23 mouse cellular contexts compared by ENCODE assay signal in genomic region chr1:128337708-128338320, GRCm38 (mm10). TPM values are rescaled to one million over a fixed set of nuclear protein-coding genes. Genes with fewer than 3 reads are reported as not detected.
DNase-seq lines count a peak whose midpoint lies in the region; ATAC-seq and TF ChIP-seq lines count a peak whose summit lies in the region.
"Had no signal": no experiment of that assay in that cellular context is flagged by ENCODE, and none has a peak within 500 bp of the region (broad histone marks: within the 10 kb centered on the region; RNA-seq: fewer than 3 reads in every experiment).

No protein-coding gene starts in this region.

- no peak overlapping the region for H3K27ac ChIP-seq in CH12.LX (ENCODE audit: insufficient read depth, low read depth)
- H3K27ac ChIP-seq in intestine, embryonic 15.5 days, result no peak overlapping the region
- no peak overlapping the region for H3K27ac ChIP-seq in intestine, embryonic 16.5 days (ENCODE audit: low read length)
- H3K27ac ChIP-seq in intestine, postnatal 0 days (ENCODE audit: low read depth, low read length), result no peak overlapping the region
- no peak overlapping the region for H3K27ac ChIP-seq in thymus, adult 2 months (ENCODE audit: control insufficient read depth, insufficient read depth, low read length)
- H3K27ac ChIP-seq in forebrain, embryonic 10.5 days, result no peak overlapping the region

- no peak overlapping the region for H3K4me2 ChIP-seq in CH12.LX (ENCODE audit: insufficient read depth, low read depth, poor library complexity, severe bottlenecking)
- H3K4me2 ChIP-seq in intestine, embryonic 15.5 days (replicated peaks), result no peak overlapping the region
- no peak overlapping the region for H3K4me2 ChIP-seq in intestine, embryonic 16.5 days (ENCODE audit: low read depth, low read length)
- H3K4me2 ChIP-seq in intestine, postnatal 0 days (replicated peaks; ENCODE audit: low read depth), result no peak overlapping the region

- DNase-seq in CH12.LX (ENCODE audit: extremely low read depth), result no peak
- DNase-seq in frontal cortex, postnatal 36 days (ENCODE audit: low spot score in 2 of 2), result no peak
- no peak for DNase-seq in thymus, adult 2 months
- no peak for DNase-seq in forebrain, embryonic 10.5 days (ENCODE audit: extremely low spot score, low spot score)
- DNase-seq in right cerebral cortex, adult 2 months (ENCODE audit: low spot score in 2 of 2), result no peak
- DNase-seq: adrenal gland, adult 2 months; adrenal gland, adult 8-10 months; adrenal gland, postnatal 10 days; adrenal gland, postnatal 14 days; adrenal gland, postnatal 25 days; adrenal gland, postnatal 36 days; B cell, adult 2 months; cerebellum, adult 11 months; cerebellum, adult 11-12 months; cerebellum, adult 18-20 months had no signal

- H3K79me2 ChIP-seq in CH12.LX (replicated peaks; ENCODE audit: control insufficient read depth, extremely low read depth, insufficient read depth, poor library complexity, severe bottlenecking), result peaks cover 4% of the 10 kb centered on the region; the same call in 1 of the 2 replicates

- TF ChIP-seq POLR2A in CH12.LX (IDR thresholded peaks at IDR 0.05; ENCODE audit: low read depth, low read length), result 0 out of 2 replicates have a peak, but pooled peaks have one; percentile 21
- no peak for TF ChIP-seq POLR2A in thymus, adult 2 months (IDR thresholded peaks at IDR 0.05; ENCODE audit: control insufficient read depth, extremely low read depth, insufficient read depth, low read length, poor library complexity)

- H3K9ac ChIP-seq in CH12.LX (ENCODE audit: insufficient read depth, low read depth), result no peak overlapping the region
- no peak overlapping the region for H3K9ac ChIP-seq in intestine, embryonic 15.5 days
- no peak overlapping the region for H3K9ac ChIP-seq in intestine, embryonic 16.5 days (ENCODE audit: low read depth, low read length)
- no peak overlapping the region for H3K9ac ChIP-seq in intestine, postnatal 0 days (ENCODE audit: low read depth, low read length)

- no peaks in the 10 kb centered on the region for H3K27me3 ChIP-seq in CH12.LX (replicated peaks)
- no peaks in the 10 kb centered on the region for H3K27me3 ChIP-seq in intestine, embryonic 15.5 days (replicated peaks)
- H3K27me3 ChIP-seq in intestine, embryonic 16.5 days (replicated peaks; ENCODE audit: control insufficient read depth, insufficient read depth, low read length), result no peaks in the 10 kb centered on the region
- H3K27me3 ChIP-seq in intestine, postnatal 0 days (replicated peaks; ENCODE audit: control insufficient read depth, insufficient read depth, low read length), result no peaks in the 10 kb centered on the region
- no peaks in the 10 kb centered on the region for H3K27me3 ChIP-seq in thymus, adult 2 months (ENCODE audit: control insufficient read depth, insufficient read depth, low read length)
- no peaks in the 10 kb centered on the region for H3K27me3 ChIP-seq in forebrain, embryonic 10.5 days (ENCODE audit: poor library complexity, severe bottlenecking)
- H3K27me3 ChIP-seq: Patski had no signal

- 71% methylated on average over 13 of the region's 13 CpGs for WGBS in intestine, embryonic 15.5 days
- WGBS in intestine, embryonic 16.5 days, result 71% methylated on average over 13 of the region's 13 CpGs
- WGBS in intestine, postnatal 0 days, result 46% methylated on average over 13 of the region's 13 CpGs
- WGBS in thymus, adult 2 months, result 96% methylated on average over 13 of the region's 13 CpGs
- 95% methylated on average over 13 of the region's 13 CpGs for WGBS in forebrain, embryonic 10.5 days

- ATAC-seq in intestine, embryonic 15.5 days, result peak; percentile 86
- peak; percentile 92 for ATAC-seq in intestine, embryonic 16.5 days
- peak; percentile 83 for ATAC-seq in intestine, postnatal 0 days
- ATAC-seq: activated CD4-positive, CD25-positive, alpha-beta regulatory T cell, adult 4 months; CD4-positive, CD25-positive, alpha-beta regulatory T cell, adult 4 months; Patski had no signal

- no peak for TF ChIP-seq CTCF in CH12.LX (conservative IDR thresholded peaks at IDR 0.05 in 1 of 2, IDR thresholded peaks at IDR 0.05 in 1 of 2; ENCODE audit: low read depth in 2 of 2, low read length in 2 of 2)
- TF ChIP-seq CTCF in intestine, postnatal 0 days (IDR thresholded peaks at IDR 0.05; ENCODE audit: low read depth), result no peak
- TF ChIP-seq CTCF in thymus, adult 2 months (IDR thresholded peaks at IDR 0.05; ENCODE audit: borderline replicate concordance, control insufficient read depth, extremely low read depth, insufficient read depth, low read length, poor library complexity), result no peak

- no peaks in the 10 kb centered on the region for H3K9me3 ChIP-seq in CH12.LX (replicated peaks; ENCODE audit: low read length)
- H3K9me3 ChIP-seq in intestine, embryonic 15.5 days, result no peaks in the 10 kb centered on the region
- no peaks in the 10 kb centered on the region for H3K9me3 ChIP-seq in intestine, embryonic 16.5 days (ENCODE audit: control insufficient read depth, low read length)
- H3K9me3 ChIP-seq in intestine, postnatal 0 days (ENCODE audit: control insufficient read depth), result no peaks in the 10 kb centered on the region
- H3K9me3 ChIP-seq in forebrain, embryonic 10.5 days, result no peaks in the 10 kb centered on the region
- H3K9me3 ChIP-seq: G1E had no signal

- H3K4me3 ChIP-seq in CH12.LX (replicated peaks in 1 of 3; ENCODE audit: low read depth in 2 of 3, low read length in 2 of 3, poor library complexity in 1 of 3), result no peak overlapping the region
- H3K4me3 ChIP-seq in intestine, embryonic 15.5 days (replicated peaks), result no peak overlapping the region
- no peak overlapping the region for H3K4me3 ChIP-seq in intestine, embryonic 16.5 days (ENCODE audit: low read length)
- H3K4me3 ChIP-seq in intestine, postnatal 0 days (ENCODE audit: low read depth, low read length), result no peak overlapping the region
- H3K4me3 ChIP-seq in thymus, adult 2 months (ENCODE audit: control insufficient read depth, insufficient read depth, low read length), result no peak overlapping the region
- no peak overlapping the region for H3K4me3 ChIP-seq in forebrain, embryonic 10.5 days

- no peak for TF ChIP-seq EP300 in CH12.LX (IDR thresholded peaks at IDR 0.05; ENCODE audit: low read length)

- no peak for TF ChIP-seq RAD21 in CH12.LX (IDR thresholded peaks at IDR 0.05; ENCODE audit: low read depth, low read length)

- H3K4me1 ChIP-seq in CH12.LX (ENCODE audit: control insufficient read depth in 1 of 2, insufficient read depth in 2 of 2), result no peaks in the 10 kb centered on the region
- no peaks in the 10 kb centered on the region for H3K4me1 ChIP-seq in intestine, embryonic 15.5 days (replicated peaks)
- H3K4me1 ChIP-seq in intestine, embryonic 16.5 days (ENCODE audit: control insufficient read depth, insufficient read depth, low read length), result no peaks in the 10 kb centered on the region
- H3K4me1 ChIP-seq in intestine, postnatal 0 days (replicated peaks; ENCODE audit: control insufficient read depth, insufficient read depth, low read length), result no peaks in the 10 kb centered on the region
- H3K4me1 ChIP-seq in thymus, adult 2 months (replicated peaks; ENCODE audit: control insufficient read depth, insufficient read depth, low read length), result no peaks in the 10 kb centered on the region
- no peaks in the 10 kb centered on the region for H3K4me1 ChIP-seq in forebrain, embryonic 10.5 days

- in situ Hi-C loops in CH12.LX (cut with MboI; ENCODE audit: low pct_ligation_motif_present, low pct_unique_long_range_greater_than_20kb, low sequenced_read_pairs), result loop anchor here (10.0 kb wide), 1 partner anchor 63 kb away; no protein-coding TSS in a partner anchor

- H3K36me3 ChIP-seq in CH12.LX (replicated peaks in 1 of 2; ENCODE audit: control insufficient read depth in 1 of 2, insufficient read depth in 1 of 2, low read length in 1 of 2), result peaks cover 76 to 90% of the 10 kb centered on the region in 2 experiments
- H3K36me3 ChIP-seq in intestine, embryonic 15.5 days, result peaks cover 32% of the 10 kb centered on the region
- H3K36me3 ChIP-seq in intestine, embryonic 16.5 days (ENCODE audit: control insufficient read depth, insufficient read depth, low read length), result peaks cover 26% of the 10 kb centered on the region
- peaks cover 77% of the 10 kb centered on the region for H3K36me3 ChIP-seq in intestine, postnatal 0 days (ENCODE audit: control insufficient read depth, insufficient read depth)
- H3K36me3 ChIP-seq in thymus, adult 2 months (ENCODE audit: control insufficient read depth, insufficient read depth, low read length), result peaks cover 83% of the 10 kb centered on the region
- peaks cover 96% of the 10 kb centered on the region for H3K36me3 ChIP-seq in forebrain, embryonic 10.5 days (replicated peaks)

- dilution Hi-C loops in CH12.LX (cut with MboI; ENCODE audit: extremely low pct_ligation_motif_present, extremely low pct_unique_long_range_greater_than_20kb, low sequenced_read_pairs), result no loop called here

TF ChIP-seq in CH12.LX, 34 proteins besides CTCF, POLR2A, EP300 and RAD21 (continues in another document):
- TF ChIP-seq MAFK (IDR thresholded peaks at IDR 0.05; ENCODE audit: insufficient replicate concordance, low read length) (no peak), MYC (IDR thresholded peaks at IDR 0.05; ENCODE audit: low read depth, low read length) (no peak), NELFE (IDR thresholded peaks at IDR 0.05; ENCODE audit: low read depth, low read length) (no peak), ZMIZ1 (IDR thresholded peaks at IDR 0.05; ENCODE audit: low read depth, low read length) (no peak), KAT2A (IDR thresholded peaks at IDR 0.05; ENCODE audit: insufficient replicate concordance, low read length) (no peak), HCFC1 (IDR thresholded peaks at IDR 0.05; ENCODE audit: low read depth, low read length) (no peak)

RNA-seq across cellular contexts. Expression of gene Lct, which starts 9.7 kb away (rescaled TPM):
- 0.04 and 0.08 TPM in 2 replicates for total RNA-seq in CH12.LX (2012; rRNA removed)
- 0.07 and 0.19 TPM in 2 replicates for total RNA-seq in CH12.LX (2014; rRNA removed)
- polyA plus RNA-seq in CH12.LX (2012; ENCODE audit: insufficient read length, low read depth), result 0.11 and 0.14 TPM in 2 replicates
- polyA plus RNA-seq in intestine, embryonic 15.5 days (2015; fragmentation: Nextera tagmentation; extraction: Ambion mirVana), result 19.6 and 25.1 TPM in 2 replicates
- 45.3 and 80.2 TPM in 2 replicates for polyA plus RNA-seq in intestine, embryonic 16.5 days (2015; fragmentation: Nextera tagmentation; extraction: Ambion mirVana)
- 119 and 136 TPM in 2 replicates for polyA plus RNA-seq in intestine, postnatal 0 days (2015; fragmentation: Nextera tagmentation; extraction: Ambion mirVana)
- polyA plus RNA-seq in thymus, adult 2 months (2012; rRNA removed), result 0.15 and 0.19 TPM in 2 replicates
- polyA plus RNA-seq in forebrain, embryonic 10.5 days (2016; fragmentation: Nextera tagmentation; extraction: Ambion mirVana), result 0.12 and 0.50 TPM in 2 replicates
- total RNA-seq: adrenal gland, adult 18-20 months had no signal
- polyA plus RNA-seq: G1E had no signal

RNA-seq across cellular contexts. Expression of gene Mcm6, which starts 21.6 kb away (rescaled TPM):
- total RNA-seq in CH12.LX (2012; rRNA removed) (260 and 289 TPM in 2 replicates), CH12.LX (2014; rRNA removed) (457 and 467 TPM in 2 replicates)
- polyA plus RNA-seq in CH12.LX (2012; ENCODE audit: insufficient read length, low read depth), result 296 and 297 TPM in 2 replicates
- polyA plus RNA-seq in intestine, embryonic 15.5 days (2015; fragmentation: Nextera tagmentation; extraction: Ambion mirVana), result 243 and 257 TPM in 2 replicates
- 205 and 225 TPM in 2 replicates for polyA plus RNA-seq in intestine, embryonic 16.5 days (2015; fragmentation: Nextera tagmentation; extraction: Ambion mirVana)
- polyA plus RNA-seq in intestine, postnatal 0 days (2015; fragmentation: Nextera tagmentation; extraction: Ambion mirVana), result 56.7 and 59.6 TPM in 2 replicates
- 76.2 and 96.6 TPM in 2 replicates for polyA plus RNA-seq in thymus, adult 2 months (2012; rRNA removed)
- polyA plus RNA-seq in forebrain, embryonic 10.5 days (2016; fragmentation: Nextera tagmentation; extraction: Ambion mirVana), result 378 and 390 TPM in 2 replicates

Comparison
In these comparisons a context has a peak if more than half of its experiments do, and no peak if none do; other contexts are left out.
1. RNA of gene Lct, which starts 9.7 kb away (polyA plus RNA-seq): 119 to 136 TPM in intestine, postnatal 0 days, 45.3 to 80.2 TPM in intestine, embryonic 16.5 days and 19.6 to 25.1 TPM in intestine, embryonic 15.5 days; 0.15 to 0.19 TPM in thymus, adult 2 months, 0.11 to 0.14 TPM in CH12.LX and 0.12 to 0.50 TPM in forebrain, embryonic 10.5 days; every median in the first group is over 10 times any median in the second.
2. Peak in every context shown above with its lines, with median percentiles within 50 percentile points of each other: ATAC-seq.